Mouse (Mus musculus) G1E (cell line): ENCODE results near the gene Ckmt1.

Source experiments
- CTCF ChIP-seq: IDR thresholded peaks from 2 replicates; pipeline ENCODE4 v1.5.1; 2012; ENCODE audit warnings: low read depth, low read length, inconsistent platforms, mixed read lengths
- GATA1 ChIP-seq: IDR thresholded peaks from 2 replicates; pipeline ENCODE4 v1.6.1; 2012; ENCODE audit warnings: borderline replicate concordance, low read length, inconsistent platforms, mixed read lengths
- POLR2AphosphoS5 ChIP-seq: IDR thresholded peaks from 2 replicates; pipeline ENCODE4 v1.6.1; 2012; ENCODE audit warnings: low read depth, low read length, inconsistent platforms; ENCODE audit not compliant: insufficient replicate concordance

DNA sequence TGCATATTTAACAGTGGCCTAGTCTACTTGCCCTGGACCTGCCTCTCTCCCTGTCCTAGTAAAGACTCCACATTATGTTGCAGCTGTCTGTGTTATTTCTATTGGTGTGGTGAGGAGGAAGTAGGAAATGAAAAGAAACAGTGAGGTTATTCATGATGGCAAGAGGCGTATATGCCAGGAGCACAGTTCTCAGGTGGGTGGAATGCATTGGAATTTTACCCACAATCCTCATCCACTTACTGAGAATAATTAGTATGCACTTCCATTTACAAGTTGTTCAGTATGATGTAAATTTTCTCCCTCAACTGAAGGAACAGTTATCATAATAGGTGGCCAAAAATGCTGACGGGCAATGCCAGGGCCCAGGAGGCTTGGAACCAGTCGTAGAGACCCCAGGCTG is 6.1 kb downstream of the Ckmt1 start:
- no peak for TF ChIP-seq CTCF
- no peak for TF ChIP-seq POLR2AphosphoS5
- no peak for TF ChIP-seq GATA1
